Mouse (Mus musculus) lung, postnatal 25 days (tissue): ENCODE measurements at regions not wholly inside any gene's neighbourhood (a gene's known extent, or its start where the extent isn't known, plus 50 kb on each side); places are given as distances from the start of the nearest gene placed in this dataset.

Experiments
- DNase-seq: peaks from one replicate; pipeline ENCODE4 v3.0.0; 2022; ENCODE audit warnings: low spot score

DNA sequence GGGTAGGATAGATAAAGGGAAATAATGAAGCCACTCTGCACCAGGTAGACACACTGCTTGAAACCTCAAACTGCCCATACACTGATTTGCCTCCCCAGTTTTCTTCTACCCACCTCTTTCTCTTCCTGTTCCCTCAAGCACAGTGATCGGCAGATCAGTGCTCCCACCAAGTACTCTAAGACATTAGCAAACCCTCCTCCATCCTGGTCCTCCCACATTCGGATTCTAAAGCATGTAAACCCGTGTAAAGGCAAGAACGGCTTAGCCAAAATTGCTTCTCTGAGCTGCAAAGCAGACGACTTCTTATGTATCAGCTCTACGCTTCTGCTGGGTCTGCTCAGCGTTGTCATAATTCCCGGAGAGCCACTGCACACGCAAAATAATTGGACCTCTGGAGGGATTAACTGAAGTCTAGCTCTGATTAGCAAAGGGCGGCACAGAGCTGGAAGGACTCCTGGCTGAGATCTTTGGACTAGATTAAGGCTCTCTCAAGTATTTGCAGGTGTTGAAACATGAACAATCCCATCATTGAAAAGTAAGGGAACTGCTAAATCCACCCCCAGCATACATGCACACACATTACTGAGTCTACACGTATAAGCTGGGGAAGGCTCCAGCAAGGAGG, 67.2 kb downstream of the Mtx3 start:
- DNase-seq, result no peak

DNA sequence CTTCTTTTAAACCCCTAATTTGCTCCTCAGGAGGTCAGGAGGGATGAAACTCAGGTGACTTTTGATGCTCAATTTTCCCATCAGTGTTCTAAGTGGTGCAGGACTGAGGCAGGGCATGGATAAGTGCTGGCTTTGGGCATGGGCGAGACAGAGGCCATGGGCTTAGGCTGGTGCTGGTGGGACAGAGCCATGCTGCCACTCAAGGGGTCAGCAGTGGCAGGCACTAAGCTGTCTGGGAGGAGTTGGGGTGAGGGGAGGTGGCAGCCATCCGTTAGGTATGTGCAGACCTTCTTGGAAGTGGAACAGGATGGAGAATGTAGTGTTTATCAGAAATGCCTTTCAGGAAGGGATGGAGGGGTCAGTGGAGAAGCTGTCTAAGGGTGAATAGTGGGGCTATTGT, 68.1 kb downstream of the Mtx3 start:
- no peak for DNase-seq

DNA sequence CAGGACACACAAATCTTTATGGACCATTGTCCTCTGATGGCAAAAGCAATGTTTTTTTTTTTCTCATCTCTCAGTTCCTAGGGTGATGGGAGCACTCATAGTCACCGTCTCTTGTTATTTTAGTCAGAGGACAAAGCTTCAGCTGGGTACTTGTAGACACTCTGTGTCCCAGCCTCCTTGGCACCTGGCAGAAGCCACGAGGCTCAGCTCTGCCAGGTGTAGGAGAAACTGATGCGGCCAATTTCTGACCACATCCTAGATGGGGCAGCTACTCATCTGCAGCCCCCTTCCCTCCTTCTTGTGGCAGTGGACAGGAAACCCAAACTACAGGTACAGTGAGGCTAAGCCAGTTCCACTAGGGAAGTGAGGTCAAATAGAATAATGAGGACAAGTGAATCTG, 70.1 kb downstream of the Mtx3 start:
- DNase-seq, result no peak

DNA sequence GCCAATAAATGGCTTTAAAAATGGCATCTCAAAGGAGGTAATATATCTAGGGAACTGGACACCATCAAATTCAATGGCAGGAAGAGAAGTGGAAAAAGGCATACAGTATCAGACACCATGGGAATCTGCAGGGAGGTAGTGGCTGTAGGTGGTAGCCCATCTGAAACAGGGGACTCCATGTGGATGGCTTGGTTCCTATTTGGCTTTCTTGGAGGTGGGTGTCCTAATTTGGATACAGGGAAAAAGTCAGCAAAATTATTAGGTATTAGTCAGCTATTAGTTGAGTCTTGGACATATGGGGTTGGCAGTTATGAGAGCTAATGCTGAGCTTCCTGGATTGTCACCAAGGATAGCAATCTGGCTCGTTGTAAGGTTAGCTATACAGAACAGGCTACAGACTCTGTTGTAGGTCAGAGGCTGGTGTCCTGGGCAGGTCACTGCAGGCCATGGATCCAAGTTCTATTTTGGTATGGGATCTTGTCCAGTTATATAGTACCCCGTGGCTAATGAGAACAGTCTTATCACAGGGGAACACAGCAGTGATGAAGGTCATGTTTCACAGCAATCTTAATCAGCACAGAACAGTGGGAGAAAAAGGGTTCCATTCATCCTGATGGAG, 70.8 kb downstream of the Mtx3 start:
- no peak for DNase-seq

DNA sequence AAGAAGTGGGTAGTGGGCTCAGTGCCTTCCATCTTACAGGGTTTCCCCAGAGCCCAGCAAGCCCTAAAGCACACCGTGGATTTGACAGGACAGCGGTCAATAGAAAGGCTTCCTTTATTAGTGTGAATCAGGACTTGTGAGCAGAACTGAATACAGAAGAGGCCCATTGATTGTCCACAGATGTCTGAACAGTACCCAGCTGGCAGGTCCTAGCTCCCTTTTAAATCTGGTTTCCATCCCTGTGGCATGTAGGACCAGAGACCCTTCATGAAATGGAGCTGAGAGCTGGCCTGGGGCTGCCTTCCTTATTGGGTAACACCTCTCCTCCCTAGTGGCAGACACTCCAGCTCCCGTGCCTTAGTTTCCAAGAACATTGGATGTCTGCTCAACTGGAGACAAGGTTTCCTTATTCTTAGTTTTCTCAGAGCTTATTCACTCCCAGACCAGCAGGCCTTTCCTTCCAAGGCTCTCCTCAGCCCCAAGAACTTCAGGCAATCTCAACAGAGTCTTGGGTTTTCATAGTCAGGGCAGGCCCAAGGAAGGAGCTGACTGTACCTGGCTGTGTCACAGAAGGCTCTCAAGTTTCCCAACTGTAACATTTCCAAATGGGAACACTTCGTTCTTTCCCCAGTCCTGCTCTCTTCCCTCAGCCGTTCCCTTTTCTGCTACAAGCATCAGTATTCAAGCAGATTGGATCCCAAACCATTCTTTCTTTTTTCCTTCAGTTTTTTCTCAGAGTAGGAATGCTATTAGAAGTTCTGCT, 71.6 kb downstream of the Mtx3 start:
- no peak for DNase-seq

DNA sequence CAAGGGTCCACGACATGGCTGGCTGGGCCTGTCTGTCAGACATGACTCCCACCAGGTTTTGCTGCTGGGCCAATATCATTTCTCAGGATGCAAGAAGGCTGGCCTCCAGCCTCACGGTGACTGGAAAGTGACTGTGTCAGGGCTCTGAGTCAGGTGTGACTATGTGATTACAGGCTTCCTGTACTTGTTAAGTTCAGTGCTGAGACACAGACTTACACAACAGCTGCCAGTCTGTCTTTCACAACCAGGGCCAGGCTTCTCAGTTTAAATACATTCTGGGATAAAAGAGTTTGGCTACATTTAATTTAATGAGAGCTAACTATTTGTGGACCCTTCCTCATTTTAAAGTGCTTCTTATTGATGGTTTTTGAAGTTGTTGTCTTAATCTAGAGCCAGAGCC, 75.3 kb downstream of the Mtx3 start:
- DNase-seq, result no peak

DNA sequence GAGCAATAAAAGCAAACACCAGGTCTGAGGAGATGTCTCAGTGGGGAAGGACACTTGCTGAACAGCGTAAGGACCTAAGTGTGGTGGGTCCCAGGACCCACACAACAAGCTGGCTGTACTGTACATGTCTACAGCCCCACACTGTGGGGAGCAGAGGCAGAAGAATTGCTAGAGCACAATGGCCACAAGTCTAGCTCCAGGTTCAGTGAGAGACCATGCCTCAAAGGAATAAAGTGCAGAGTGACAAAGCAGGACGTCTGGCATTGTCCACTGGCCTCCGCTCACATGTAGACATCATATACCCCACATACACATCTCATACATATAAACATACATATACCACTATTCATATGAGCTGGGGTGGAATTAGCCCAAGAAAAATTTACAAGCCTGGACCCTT, 77.4 kb downstream of the Mtx3 start:
- no peak for DNase-seq

DNA sequence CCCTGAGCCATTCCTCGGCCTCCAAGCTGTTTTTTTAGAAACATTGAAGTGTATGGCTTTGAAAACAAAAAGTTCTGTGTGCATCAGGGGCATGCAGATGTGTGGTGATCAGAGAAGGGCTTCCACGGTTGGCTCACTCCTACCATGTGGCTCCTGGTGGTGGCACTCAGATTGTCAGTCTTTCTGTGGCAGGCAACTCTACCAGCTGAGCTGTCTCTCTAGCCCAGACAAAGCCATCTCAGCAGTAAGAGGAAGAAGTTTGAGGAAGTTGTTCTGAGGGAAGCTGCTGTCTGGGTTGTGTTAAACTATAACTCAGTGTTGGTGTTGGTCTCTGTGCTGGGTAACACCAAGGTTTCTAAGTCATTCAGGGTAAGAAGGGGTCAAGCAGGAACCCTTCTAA, 78.9 kb downstream of the Mtx3 start:
- peak; percentile 29 for DNase-seq

DNA sequence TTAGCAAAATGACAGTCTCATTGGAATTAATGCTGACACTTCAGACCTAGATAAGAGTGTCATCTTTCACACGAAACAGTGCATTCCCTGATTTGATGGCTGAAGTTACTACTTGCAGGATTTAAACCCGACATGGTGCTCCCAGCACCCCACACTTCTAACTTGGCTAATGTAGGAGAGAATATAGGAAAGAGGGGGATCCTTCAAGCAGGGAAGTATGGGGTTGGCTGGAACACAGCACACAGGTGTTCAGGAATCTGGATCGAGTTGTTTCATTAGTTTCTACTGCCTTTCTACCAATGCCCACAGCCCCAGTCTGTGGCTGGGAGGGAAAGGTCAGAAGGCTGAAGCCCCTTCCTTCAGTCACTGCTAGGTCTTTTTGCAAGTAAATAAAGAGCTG, 79.5 kb downstream of the Mtx3 start:
- DNase-seq, result no peak

DNA sequence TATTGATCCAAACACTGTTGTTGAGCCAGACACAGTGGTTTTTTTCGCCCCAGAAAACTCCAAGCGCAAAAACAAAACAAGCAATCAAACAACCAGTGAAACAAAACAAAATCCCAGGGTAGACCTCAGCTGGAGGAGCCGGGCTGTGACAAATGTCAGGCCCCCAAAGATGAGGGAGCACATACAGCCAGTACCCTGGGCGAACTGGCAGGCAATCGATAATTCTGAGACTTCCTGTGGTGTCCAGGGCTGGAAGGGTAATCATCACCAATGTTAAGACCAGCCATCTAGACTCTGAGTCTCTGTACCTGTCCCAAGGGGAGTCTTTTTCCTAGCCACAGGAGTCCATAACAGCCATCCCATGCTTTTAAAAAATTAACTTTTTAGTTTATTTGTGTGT, 80.6 kb downstream of the Mtx3 start:
- DNase-seq, result no peak

DNA sequence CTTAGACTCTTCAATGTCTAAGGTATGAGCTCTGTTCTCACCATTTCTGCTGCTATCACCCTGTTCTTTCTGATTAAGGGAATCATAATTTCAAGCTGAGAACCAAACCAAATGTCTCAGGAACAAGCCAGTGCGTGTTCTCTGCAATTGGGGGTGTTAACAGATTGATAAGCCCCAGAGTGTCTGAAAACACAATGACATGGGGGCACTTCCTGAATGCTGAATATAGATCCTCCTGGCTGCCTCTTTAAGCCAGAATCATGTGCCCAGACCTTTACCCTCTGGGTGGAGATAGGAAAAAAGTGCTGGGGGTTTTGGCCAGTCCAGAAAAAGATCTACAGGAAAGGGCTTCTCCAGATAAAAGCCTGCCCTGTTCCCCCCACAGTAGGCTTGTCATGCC, 84.0 kb downstream of the Mtx3 start:
- DNase-seq, result no peak

DNA sequence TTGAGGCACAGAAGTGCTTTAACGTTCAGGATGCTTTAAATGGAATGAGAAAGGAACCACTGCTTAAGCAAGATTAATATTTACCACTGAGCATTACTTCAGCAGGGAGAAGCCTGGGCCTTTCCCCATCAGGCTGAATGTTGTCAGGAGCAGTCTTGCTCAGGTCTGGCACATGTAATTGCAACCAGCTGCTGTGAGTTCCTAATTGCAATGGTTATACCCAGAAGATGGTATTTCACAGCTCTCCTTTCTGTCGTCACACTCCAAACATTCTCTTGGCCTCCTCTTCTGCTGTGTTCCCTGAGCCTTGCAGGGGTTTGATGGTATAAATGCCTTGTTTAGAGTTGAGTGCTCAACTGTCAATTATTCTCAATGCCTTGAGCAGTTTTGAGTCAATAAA, 87.1 kb downstream of the Mtx3 start:
- DNase-seq, result no peak

DNA sequence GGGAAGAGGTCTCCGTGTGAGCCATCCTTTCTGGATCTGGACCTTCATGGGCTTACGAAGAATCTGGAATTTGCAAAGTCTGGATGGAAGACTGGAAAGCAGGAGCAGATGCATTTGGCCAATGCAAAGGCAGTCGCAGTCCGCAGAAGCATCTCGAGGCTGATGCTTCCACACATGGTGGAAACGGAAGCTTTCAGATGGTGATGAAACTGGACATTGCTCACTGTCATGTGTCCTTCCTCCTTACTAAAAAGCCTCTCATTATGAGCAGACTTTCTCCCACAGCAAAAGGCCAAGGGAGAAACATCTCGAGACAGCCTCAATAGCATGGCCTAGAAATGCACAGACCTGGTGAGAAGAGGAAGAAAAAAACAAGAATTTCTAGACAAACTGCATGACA, 94.5 kb downstream of the Mtx3 start:
- DNase-seq, result peak; percentile 5

DNA sequence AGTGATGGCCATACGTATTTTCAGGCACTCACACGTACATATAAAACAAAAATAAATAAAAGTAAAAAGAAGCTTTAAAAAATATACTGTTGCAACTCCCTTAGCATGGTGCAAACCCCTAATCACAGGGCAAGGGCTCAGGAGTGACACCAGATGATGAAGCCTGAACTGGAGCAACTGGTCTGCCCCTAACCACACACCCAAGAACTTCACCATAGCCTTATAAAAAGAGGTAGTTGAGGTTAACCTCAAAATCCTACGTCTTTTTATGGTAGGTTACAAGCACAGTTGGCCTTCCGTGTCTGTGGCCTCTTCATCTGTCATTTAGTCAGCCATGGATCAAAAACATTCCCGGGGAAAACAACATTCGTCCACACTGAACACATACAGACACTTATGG, 96.0 kb downstream of the Mtx3 start:
- DNase-seq, result peak; percentile 23

DNA sequence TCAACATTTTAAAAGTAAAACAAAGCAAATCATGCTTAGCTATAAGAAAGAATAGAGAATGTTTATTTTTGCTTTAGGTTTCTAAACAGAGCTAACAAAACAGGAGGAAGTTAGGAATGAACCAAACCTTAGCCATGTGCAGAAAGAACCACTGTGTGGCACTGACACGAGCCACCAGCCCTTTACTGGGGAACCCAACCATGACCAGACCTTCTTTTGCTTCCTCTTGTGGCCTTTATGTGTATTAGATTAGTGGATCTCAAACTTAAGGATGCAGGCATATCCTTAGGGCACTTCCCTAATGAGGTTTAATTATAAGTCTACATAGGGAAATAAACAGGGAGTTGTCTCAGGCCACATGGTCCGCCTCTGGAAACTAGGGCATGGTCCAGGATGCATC, 104.0 kb downstream of the Mtx3 start:
- no peak for DNase-seq

DNA sequence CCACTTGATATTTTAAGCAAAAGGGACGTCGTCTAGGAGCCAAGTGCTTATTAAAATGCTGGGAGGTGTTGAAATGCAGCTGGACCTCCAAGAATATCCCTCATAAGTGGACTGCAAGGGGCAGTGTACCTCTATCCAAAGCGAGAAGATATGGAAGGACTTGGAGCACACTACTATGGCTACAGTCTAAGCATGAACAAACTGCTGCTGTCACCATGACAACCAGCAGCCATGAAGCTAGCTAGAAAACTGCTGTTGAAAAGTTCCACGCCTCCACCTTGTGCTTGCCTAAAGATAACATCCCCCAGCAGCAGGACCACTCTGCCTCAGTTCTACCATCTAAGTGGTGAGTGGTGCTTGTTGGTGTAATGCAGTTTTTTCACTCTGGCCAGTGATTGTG, 115.5 kb downstream of the Mtx3 start:
- no peak for DNase-seq

DNA sequence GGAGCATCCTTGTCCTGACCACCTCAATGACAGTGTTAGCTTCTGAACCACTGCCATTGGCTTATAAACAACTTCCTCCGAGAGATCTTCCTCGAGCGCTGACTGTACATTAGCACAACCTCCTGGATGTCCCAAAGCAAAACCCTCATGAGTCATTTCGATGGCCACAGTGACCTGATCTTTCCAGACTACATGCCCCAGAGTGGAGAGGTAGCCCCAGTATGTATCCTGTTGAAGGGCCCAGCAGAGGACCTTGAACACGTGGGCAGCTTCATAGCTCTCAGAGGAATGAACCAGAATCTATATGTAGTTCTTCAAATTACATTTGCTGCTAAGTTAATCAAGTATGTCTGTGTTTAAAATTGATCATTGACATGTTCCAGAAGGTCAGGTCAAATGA, 118.1 kb downstream of the Mtx3 start:
- DNase-seq, result no peak

DNA sequence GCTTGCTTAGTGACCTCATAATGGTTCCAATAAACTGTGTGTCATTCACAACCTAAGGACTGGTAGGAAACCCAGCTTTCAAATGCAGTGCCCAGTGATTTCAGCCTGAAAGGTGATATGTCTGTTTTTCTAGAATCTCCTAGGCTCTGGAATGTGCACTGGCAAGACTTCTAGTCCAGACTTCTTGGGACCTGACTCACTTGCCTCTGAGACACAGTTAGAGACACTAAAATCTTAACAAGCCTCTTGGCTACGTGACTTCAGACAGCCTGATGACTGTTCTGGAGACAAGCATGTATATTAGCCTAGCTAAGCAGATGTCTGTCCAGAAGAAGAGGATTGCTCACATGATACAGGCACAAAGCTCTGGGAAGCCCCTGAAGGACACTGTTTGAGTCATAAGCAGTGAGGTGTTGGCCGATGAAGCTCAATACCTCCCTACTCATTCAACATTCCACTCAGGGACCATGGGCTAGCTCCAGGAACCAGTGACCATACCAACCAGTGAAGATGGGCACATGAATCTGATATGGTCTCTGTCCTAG, 118.9 kb downstream of the Mtx3 start:
- DNase-seq, result no peak

DNA sequence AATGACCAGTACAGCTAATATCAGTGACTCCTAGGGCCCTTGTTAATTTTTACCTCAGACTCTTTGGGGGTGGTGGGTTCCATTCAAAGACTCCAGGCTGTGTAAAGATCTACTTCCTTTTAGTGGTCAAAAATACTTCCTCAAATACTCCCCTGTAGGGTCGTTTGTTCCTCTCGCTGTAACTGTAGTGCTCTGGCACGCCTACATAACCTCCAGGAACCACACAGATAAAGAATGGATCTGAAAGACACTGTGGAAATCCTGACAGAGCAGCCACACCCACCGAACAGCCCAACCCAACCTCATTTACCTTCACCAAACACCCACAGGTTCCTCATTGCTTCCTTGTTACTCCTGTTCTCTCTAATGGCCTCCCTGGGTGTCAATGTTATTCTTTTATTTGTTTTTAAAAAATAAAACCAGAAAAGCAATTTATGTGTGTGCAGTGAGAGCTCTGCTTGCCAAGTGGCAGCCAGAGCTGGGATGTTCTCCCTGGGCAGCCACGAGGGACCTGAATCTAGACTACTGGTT, 119.7 kb downstream of the Mtx3 start:
- no peak for DNase-seq

DNA sequence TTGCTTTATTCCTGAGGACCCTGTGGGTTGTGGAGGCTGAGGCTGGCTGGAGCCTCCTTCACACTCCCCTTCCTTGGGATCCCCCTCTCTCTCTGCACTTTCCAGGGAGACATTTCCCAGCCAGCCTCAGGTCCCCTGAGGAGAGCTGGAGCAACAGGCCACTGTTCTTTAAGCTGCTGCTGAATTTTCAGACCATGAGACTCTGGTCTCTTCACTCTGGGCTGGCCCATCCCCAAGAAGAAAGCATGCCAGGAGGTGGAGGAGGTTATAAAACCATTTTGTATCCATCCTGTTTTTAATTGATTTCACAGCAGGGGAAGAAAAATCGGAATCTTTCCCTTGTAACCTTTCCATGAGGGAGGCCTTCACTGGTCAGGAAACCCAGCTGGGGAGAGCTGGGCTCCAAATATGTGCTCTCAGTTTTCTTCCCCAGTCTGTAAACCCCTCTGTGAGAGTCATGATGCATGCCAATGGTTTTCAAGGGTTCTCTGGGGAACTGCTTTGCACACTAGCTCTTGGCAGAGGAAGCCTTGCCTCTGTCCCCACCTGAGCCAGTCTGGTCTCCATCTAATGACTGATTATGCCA, 122.6 kb downstream of the Mtx3 start:
- no peak for DNase-seq

DNA sequence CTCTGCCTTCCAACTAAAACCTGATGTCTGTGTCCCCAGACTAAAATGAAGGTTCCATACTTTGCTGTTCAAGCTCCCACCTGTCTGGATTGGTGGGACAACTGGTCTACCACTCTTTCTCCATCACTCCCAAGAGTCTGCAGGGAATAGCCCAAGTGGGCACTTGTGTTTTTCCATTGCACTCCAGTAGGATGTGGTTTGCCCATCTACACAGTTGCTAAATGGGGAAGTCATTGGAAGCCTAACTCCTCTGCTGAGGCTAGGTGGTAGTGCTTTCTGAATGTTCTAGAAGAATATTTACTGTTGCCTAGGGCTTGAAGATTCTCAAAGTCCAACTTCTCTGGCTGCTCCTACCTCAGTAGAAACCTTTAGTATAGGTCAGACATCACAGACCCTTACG, 125.0 kb downstream of the Mtx3 start:
- no peak for DNase-seq

DNA sequence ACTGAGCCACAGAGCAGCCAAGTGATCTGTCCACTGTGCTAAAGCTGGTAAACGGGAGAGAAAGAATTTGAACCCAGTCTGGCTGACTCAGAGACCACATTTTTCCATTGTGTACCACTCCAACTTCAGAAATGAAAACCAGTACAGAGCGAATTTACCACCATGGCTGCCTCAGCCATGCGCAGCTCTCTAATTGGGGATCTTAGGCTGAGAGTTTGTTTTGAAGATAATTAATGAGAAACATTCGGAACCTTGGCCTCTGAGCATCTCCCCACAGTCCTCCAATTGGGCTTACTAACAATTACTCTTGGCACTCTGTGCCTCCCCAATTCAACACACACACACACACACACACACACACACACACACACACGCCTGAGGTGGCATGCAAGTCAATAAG, 128.3 kb downstream of the Mtx3 start:
- DNase-seq, result no peak

DNA sequence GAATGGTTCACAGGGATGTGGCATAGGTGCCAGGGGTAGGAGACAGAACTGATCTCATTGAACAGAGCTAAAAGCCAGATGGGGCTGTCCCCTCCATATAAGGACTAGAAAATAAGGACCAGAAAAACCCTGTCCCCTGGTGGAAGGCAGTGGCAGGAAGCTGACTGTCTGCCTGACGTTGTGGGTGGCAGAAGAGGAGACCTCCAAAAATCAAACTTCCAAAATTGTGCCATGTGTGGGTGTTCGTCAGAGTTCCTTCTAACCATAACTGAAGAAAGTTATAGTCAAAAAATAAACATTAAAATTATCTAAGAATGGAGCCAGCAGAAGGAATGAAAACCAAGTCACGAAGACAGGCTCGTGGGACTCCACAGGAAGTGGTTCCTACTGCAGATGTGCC, 129.2 kb downstream of the Mtx3 start:
- DNase-seq, result no peak
